Mouse (Mus musculus): ENCODE results near the gene Olfr389.

Olfr389 gene

DNA sequence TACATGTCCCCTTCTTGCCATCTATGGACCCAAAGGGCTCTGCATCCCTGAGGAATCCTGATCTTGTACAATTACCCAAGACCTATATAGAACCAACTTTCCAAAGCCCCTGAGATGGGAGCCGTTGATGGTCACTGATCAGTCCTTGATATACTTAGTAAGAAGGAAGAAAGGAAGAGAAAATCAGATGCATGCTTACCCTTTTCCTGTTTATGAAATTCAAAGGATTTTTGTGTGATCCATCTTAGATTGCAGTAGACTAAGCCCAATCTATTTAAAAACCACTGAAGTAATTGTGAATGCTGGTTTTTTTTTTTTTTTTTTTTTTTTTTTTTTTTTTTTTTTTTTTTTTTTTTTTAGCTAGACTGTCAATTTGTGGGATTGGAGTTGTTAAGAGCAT, at the start of gene Olfr389:
Gene Olfr389 (minus strand): TSS at position 101 of the 400 bp plus-strand sequence.
- DNase-seq: no peak

DNA sequence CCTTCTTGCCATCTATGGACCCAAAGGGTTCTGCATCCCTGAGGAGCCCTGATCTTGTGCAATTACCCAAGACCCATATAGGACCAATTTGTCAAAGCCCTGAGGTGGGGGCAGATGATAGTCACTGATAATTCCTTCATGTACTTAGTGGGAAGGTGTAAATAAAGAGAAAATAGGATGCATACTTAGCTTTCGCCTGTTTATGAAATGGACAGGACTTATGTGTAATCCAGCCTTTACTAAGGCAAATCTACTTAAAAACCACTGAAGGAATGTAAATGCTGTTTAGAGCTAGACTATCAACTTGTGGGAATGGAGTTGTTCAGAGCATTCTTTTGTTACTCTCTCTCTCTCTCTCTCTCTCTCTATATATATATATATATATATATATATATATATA, 36.4 kb upstream of the Olfr389 start, which contains the start of gene Olfr392:
Gene Olfr392 (minus strand): TSS at position 101 of the 400 bp plus-strand sequence.
- no peak for DNase-seq

DNA sequence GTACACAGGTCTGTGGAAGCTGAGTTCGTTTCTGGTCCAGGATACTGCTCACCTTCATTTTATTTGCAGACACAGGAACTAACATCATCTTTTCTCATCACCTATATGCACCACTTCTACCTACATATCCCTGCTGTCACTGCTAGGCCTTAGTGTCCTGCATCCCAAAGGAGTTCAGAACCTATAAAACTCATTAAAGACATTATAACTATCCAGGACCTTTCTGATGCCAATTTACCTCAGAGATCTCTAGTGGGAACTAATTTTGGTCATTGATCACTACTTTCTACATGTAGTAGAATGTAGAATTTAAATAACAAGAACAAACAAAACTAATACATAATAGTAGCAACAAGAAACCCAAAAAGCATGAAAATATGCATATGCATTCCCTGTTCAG, 22.4 kb upstream of the Olfr389 start, which contains the start of gene Olfr391-ps:
Gene Olfr391-ps (minus strand): TSS at position 101 of the 400 bp plus-strand sequence.
- no peak for DNase-seq

DNA sequence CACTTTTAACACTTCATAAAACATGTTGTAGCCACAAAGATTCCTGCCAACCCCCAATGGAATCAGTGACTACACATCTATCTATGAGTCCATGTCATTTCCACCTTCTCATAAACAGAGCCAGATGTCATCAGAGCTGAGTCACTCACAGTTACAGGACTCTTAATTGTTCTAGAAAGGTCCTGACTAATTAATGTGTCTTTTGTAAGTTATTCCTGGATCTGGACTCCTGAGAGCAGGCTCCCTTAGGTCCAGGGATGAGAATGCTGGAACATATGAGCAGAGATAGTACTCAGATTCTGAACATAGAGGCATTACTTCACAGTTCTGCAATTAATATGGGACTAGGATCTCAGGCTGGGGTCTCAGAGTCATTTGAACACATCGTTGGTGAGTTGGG, 2.2 kb upstream of the Olfr389 start, which contains the start of gene Olfr390:
Gene Olfr390 (plus strand): TSS at position 301 of the 400 bp plus-strand sequence.
- no peak for DNase-seq

DNA sequence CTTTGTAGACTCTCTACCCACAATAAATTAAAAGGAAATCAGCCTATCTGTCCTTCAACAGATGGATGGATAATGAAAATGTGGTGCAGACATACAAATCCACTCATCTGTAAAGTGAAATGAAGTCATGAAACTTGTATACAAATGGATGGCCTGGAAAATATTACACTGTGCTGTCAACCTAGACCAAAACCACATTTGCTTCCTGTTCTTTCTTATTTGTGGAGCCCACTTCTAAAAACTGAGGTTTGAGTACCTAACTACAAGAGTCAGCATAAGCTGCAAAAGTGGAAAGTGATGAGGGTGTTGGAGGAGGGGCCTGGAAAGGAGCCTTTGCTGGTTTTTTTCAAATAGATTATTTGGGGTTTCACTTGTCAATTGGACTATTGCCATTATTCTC, 21.4 kb downstream of the Olfr389 start:
- no peak for DNase-seq

All from kidney, adult 9 months (tissue).